Mouse (Mus musculus) ES-Bruce4 (cell line): ENCODE data around the gene Armc9.

Experiments
- CTCF ChIP-seq: IDR thresholded peaks from one replicate; pipeline ENCODE4 v1.8.1; 2011; ENCODE audit warnings: low read depth, low read length
- POLR2A ChIP-seq: IDR thresholded peaks from one replicate; pipeline ENCODE4 v1.8.1; 2011; ENCODE audit warnings: low read length; ENCODE audit not compliant: insufficient read depth

- TF ChIP-seq POLR2A: no peak
- TF ChIP-seq CTCF: no peak
Observed at GRCm38 (mm10) chr1:86150929-86151328, 3.7 kb upstream of the Armc9 start.
